Mouse (Mus musculus) kidney, postnatal 0 days (tissue): Measurements from ENCODE around the gene Hyal6. TPM values are rescaled to one million over a fixed set of nuclear protein-coding genes. Genes with fewer than 3 reads are reported as not detected.

Source experiments
- ATAC-seq: fragments of 200-750 bp; cut with Nextera tagmentation; replicated peaks from 2 replicates; pipeline ENCODE4 v1.8.0; 2017; ENCODE audit warnings: low read depth, moderate number of reproducible peaks, moderate TSS enrichment, moderate library complexity; ENCODE audit not compliant: low FRiP score
- DNase-seq: peaks from one replicate; pipeline ENCODE4 v3.0.0-alpha.2; 2016; ENCODE audit warnings: low spot score
- H3K27ac ChIP-seq: fragments of 300-500 bp; sonication (generic); 2 replicates; pipeline ENCODE4 v1.5.1; 2014; ENCODE audit warnings: mild to moderate bottlenecking
- H3K27me3 ChIP-seq: fragments of 300-500 bp; sonication (generic); 2 replicates; pipeline ENCODE4 v1.6.1; 2014; ENCODE audit warnings: low read length, mixed read lengths; ENCODE audit not compliant: insufficient read depth
- H3K36me3 ChIP-seq: fragments of 300-500 bp; sonication (generic); 2 replicates; pipeline ENCODE4 v1.6.1; 2014; ENCODE audit warnings: low read length, mixed read lengths; ENCODE audit not compliant: insufficient read depth
- H3K4me1 ChIP-seq: fragments of 300-500 bp; sonication (generic); replicated peaks from 2 replicates; pipeline ENCODE4 v1.6.1; 2014; ENCODE audit warnings: antibody characterized with exemption, low read length, mixed read lengths; ENCODE audit not compliant: insufficient read depth
- H3K4me2 ChIP-seq: fragments of 300-500 bp; sonication (generic); 2 replicates; pipeline ENCODE4 v1.6.1; 2014; ENCODE audit warnings: mild to moderate bottlenecking, low read length, moderate library complexity, mixed read lengths
- H3K4me3 ChIP-seq: fragments of 300-500 bp; sonication (generic); replicated peaks from 2 replicates; pipeline ENCODE4 v1.5.1; 2014; ENCODE audit warnings: low read depth, low read length
- H3K9ac ChIP-seq: fragments of 300-500 bp; sonication (generic); 2 replicates; pipeline ENCODE4 v1.6.1; 2014; ENCODE audit warnings: low read depth, low read length
- H3K9me3 ChIP-seq: fragments of 300-500 bp; sonication (generic); replicated peaks from 2 replicates; pipeline ENCODE4 v1.6.1; 2016; ENCODE audit warnings: low read length, inconsistent platforms, mixed read lengths
- CTCF ChIP-seq: IDR thresholded peaks from 2 replicates; pipeline ENCODE4 v1.5.1; 2016; ENCODE audit warnings: antibody characterized with exemption, low read depth, mild to moderate bottlenecking, moderate library complexity
- WGBS: fragments of 180-500 bp; shearing (Covaris S2); extraction: QIAGEN DNeasy Blood & Tissue Kit; methylation state at CpG from one replicate; pipeline ENCODE4 v1.1.7; 2014; 5-methylcytosine and 5-hydroxymethylcytosine counted together
- polyA plus RNA-seq: library from polyadenylated mRNA; unstranded; fragments of >200 nt; fragmentation: Nextera tagmentation; extraction: Ambion mirVana; gene quantifications from 2 replicates; pipeline ENCODE4 v1.2.1, GENCODE M21; 2015

The Hyal6 gene
- polyA plus RNA-seq = not detected in 2 replicates

DNA sequence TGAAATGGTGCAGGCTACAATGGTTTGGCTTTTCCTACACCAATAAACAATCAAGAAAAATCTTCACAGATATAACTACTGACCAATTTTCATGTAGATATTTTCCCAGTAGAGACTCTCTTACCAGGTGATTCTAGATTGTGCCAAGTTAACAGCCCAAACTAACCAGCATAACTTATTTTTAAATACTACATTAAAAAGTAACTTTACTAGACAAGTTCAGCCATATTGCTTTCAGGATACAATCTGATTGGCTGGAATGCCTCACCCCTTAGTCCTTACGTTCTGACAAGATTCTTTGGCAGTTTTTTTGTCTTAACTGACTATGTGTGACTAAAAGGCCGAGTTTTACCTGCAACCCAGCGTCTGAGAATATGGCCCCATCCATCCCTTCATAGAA, at the start of gene Hyal6:
Gene Hyal6, plus strand, starts transcription at position 301 of the 400 bp plus-strand sequence.
- H3K4me2 ChIP-seq = no peak within 1 kb of the TSS
- 87% methylated on average over 3 of the region's 3 CpGs for WGBS
- H3K9ac ChIP-seq = no peak within 1 kb of the TSS
- no peak for DNase-seq
- no peak for ATAC-seq
- H3K4me1 ChIP-seq = no peaks in the 10 kb centered on the region
- TF ChIP-seq CTCF = no peak
- H3K4me3 ChIP-seq = no peak within 1 kb of the TSS
- no peaks in the 10 kb centered on the region for H3K36me3 ChIP-seq
- H3K9me3 ChIP-seq = no peaks in the 10 kb centered on the region
- H3K27me3 ChIP-seq = no peaks in the 10 kb centered on the region
- H3K27ac ChIP-seq = no peak within 1 kb of the TSS

DNA sequence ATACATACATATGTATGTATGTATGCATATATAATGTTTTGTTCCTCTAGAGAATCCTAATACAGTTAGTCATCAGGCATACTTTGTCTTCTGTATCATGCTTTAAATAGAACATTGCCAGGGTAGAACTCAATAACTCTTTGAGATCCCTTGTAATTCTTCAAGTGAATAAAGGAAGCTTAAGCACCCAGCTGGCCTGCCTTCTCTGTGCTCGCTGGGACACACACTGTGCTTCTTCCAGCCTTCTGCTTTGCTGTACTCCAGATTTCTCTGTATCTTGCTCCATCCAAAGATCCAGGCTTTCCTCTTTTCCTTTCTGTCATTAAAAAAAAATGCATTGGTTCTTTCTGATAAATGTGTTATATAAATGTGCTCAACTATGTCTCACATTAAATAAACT, 45.2 kb upstream of the Hyal6 start:
- Histone ChIP-seq H3K4me1 (no peaks in the 10 kb centered on the region), H3K36me3 (no peaks in the 10 kb centered on the region), H3K4me3 (no peak overlapping the region), H3K9me3 (no peaks in the 10 kb centered on the region), H3K27ac (no peak overlapping the region), H3K9ac (no peak overlapping the region), H3K27me3 (no peaks in the 10 kb centered on the region), H3K4me2 (no peak overlapping the region)
- 74% methylated on average over 1 of the region's 1 CpGs for WGBS
- DNase-seq = no peak
- no peak for TF ChIP-seq CTCF
- ATAC-seq = no peak

- H3K4me1 ChIP-seq = no peaks in the 10 kb centered on the region
- H3K27me3 ChIP-seq = no peaks in the 10 kb centered on the region
- peak; percentile 72; the same call in 1 of the 2 replicates for ATAC-seq
- no peak overlapping the region for H3K4me2 ChIP-seq
- TF ChIP-seq CTCF = no peak
- H3K36me3 ChIP-seq = no peaks in the 10 kb centered on the region
- DNase-seq = peak; percentile 2
- H3K27ac ChIP-seq = no peak overlapping the region
- 71% methylated on average over 11 of the region's 11 CpGs for WGBS
- H3K9me3 ChIP-seq = no peaks in the 10 kb centered on the region
- no peak overlapping the region for H3K9ac ChIP-seq
- no peak overlapping the region for H3K4me3 ChIP-seq
These were observed 38.3 kb upstream of the Hyal6 start for GRCm38 (mm10) chr6:24694455-24695410.

DNA sequence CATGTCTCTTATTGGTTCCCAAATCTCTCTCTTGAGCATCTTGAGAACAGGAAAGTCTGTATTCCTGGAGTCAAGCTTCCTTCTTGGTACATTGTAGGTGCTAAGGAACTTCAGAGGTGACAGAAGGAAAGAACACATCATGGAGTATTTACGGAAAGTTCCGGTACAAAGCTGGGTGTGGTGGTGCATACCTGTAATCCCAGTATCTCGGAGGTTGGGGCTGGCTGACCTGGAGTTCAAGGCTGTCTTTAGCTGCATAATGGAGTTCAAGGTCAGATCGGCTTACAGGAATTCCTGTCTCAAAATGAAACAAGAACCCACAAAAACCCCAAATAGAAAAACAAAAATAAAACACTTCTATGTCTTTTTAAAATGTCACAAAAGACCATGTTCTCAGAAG, 36.9 kb upstream of the Hyal6 start:
- H3K4me1 ChIP-seq = no peaks in the 10 kb centered on the region
- H3K27ac ChIP-seq = no peak overlapping the region
- H3K27me3 ChIP-seq = no peaks in the 10 kb centered on the region
- H3K9ac ChIP-seq = no peak overlapping the region
- TF ChIP-seq CTCF = no peak
- H3K36me3 ChIP-seq = no peaks in the 10 kb centered on the region
- H3K4me2 ChIP-seq = no peak overlapping the region
- no peak for DNase-seq
- no peak for ATAC-seq
- H3K9me3 ChIP-seq = no peaks in the 10 kb centered on the region
- H3K4me3 ChIP-seq = no peak overlapping the region
- 67% methylated on average over 4 of the region's 4 CpGs for WGBS

DNA sequence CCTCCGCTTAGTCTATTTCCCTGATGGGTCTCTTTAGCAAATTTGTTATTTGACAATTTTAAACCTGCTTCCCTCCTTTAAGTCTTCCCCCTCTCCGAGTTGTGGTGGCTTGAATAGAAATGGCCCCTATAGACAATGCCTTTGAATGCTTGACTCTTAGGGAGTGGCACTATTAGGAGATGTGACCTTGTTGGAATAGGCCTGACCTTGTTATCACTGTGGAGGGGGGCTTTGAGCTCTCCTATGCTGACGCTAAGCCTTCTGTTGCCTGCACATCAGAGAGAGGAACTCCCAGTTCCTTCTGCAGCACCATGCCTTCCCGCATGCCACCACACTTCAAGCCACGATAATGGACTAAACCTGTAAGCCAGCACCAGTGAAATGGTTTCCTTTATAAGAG, 35.8 kb upstream of the Hyal6 start:
- WGBS = 93% methylated on average over 5 of the region's 5 CpGs
- H3K36me3 ChIP-seq = no peaks in the 10 kb centered on the region
- H3K9ac ChIP-seq = no peak overlapping the region
- ATAC-seq (no peak), DNase-seq (no peak)
- H3K27me3 ChIP-seq = no peaks in the 10 kb centered on the region
- H3K4me2 ChIP-seq = no peak overlapping the region
- H3K9me3 ChIP-seq = no peaks in the 10 kb centered on the region
- no peaks in the 10 kb centered on the region for H3K4me1 ChIP-seq
- TF ChIP-seq CTCF = no peak
- H3K4me3 ChIP-seq = no peak overlapping the region
- H3K27ac ChIP-seq = no peak overlapping the region

- Histone ChIP-seq H3K9me3 (no peaks in the 10 kb centered on the region), H3K27me3 (no peaks in the 10 kb centered on the region; the same call in 1 of the 2 replicates), H3K27ac (no peak overlapping the region), H3K4me3 (no peak overlapping the region), H3K36me3 (no peaks in the 10 kb centered on the region), H3K4me2 (no peak overlapping the region), H3K4me1 (no peaks in the 10 kb centered on the region), H3K9ac (no peak overlapping the region)
- no peak for ATAC-seq
- WGBS = 80% methylated on average over 5 of the region's 5 CpGs
- TF ChIP-seq CTCF = no peak
- no peak for DNase-seq
These were observed 26.0 kb upstream of the Hyal6 start for GRCm38 (mm10) chr6:24707090-24707489.
